Mouse (Mus musculus) cerebellum, postnatal 4 days (tissue): ENCODE measurements around the gene Tmub2.

Experiments
- DNase-seq, 2 experiments: peaks; one replicate each; pipeline ENCODE4 v3.0.0; 2022; ENCODE audit warnings: low spot score in 2 of 2, mixed read lengths in 1 of 2

Gene Tmub2

DNA sequence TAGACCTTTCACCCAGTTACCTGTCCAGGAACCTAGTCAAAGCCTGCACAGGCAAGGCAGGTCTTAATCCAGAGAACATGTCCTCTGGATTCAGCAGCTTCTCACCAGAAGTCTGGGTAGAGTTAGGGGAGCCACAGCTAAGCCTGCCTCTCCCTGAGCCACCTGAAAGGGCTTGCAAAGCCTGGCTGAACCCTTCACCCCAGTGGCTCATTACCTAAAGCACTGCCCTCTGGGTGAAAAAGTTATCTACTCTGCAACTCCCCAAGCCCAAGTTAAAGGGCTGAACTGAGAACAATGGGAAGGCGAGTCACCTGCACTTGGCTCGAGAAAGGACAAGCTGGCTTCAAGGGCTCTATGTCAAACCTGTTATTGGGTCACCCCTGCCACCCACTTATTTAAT, 19.4 kb downstream of the Tmub2 start:
- no peak for DNase-seq

DNA sequence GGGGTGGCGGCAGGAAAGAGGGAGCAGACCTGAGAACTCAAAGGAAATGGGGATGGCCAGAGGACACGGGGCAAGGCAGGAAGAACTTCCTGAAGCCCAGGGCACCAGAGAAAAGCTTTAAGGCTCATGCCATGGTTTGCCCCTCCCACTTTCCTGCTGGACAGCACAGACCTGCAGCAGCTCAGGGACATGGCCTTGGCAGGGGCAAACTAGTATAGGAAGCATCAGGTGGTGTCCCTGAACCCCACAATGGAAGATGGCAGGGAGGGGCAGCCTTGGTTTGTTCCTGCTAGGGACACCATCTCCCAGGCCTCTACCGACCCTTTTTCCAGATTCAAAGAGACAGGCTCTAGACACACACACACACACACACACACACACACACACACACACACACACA, 20.6 kb downstream of the Tmub2 start:
- no peak for DNase-seq

DNA sequence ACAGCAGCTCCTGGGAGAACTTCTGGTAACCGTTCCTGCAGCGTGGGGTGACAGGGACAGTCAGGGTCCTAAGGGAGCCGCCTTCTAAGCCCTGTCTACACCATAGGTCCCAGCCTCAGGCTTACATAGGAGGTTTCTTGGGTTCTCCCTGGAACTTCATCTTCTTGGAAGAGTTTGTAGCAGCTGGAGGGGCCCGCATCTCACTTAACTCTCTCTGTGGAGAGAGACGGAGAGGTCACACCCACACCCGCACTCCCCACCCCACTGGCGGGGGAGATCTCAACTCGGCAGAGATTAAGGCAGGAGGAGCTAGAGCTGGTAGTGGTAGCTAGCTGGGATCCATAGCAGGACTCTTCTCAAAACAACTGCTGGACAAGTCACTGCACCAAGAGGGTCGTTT, 23.4 kb downstream of the Tmub2 start:
- no peak for DNase-seq

DNA sequence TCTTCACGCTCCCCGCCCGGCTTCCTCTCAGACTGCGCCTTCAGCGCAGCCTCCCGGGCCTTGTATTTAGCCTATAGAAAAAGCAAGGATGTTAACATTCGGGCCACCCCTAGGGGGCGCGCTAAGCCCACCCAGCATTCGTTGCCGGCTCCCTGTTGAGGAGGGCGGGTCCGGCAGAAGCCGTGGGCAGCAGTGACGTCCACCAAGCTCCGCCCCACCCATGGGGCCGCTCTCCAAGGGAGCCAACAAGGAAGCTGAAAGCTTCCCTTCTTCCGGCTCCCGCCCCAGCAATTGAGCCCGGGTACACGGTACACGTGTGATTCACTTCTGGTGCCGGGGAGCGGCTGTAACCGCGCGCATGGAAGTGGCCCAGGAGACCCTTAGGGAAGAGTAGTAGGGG, 24.2 kb downstream of the Tmub2 start:
- peak; percentile 98 for DNase-seq

DNA sequence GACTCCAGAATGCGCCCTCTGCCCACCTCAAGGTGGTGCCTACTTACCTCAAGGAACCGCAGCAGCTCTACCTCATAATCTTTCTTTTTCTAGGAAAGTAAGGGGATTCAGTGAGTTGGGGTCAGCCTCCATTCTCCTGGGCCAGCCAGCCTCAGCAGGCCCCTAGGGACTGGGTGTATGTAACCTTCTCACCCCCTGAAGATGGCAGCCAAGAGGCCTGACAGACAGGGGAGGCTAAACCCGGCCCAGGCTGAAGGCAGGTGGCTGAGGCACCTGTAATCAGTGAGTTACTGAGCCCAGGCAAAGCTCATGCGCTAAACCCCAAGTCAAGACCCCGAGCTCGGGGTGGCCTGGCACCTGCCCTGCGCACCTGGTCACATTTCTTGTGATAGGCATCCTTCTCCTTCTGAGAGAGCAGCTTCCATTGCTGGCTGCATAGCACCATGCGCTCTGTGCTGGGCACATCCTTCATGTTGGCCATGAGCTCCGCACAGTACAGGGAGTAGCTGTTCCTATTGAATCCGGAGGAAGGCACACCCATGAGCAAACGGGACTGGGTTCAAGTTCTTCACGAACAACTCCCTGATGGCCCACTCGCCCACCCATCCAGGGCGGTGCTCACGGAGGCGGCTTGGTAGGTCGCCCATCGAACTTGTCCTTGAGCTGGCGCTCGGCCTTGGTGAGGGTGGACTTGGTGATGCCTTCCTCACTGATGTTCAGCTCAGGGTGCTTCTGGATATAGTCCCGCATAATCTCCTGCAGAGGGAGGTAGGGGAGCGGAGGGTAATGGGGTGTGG, 25.3 kb downstream of the Tmub2 start:
- no peak for DNase-seq

DNA sequence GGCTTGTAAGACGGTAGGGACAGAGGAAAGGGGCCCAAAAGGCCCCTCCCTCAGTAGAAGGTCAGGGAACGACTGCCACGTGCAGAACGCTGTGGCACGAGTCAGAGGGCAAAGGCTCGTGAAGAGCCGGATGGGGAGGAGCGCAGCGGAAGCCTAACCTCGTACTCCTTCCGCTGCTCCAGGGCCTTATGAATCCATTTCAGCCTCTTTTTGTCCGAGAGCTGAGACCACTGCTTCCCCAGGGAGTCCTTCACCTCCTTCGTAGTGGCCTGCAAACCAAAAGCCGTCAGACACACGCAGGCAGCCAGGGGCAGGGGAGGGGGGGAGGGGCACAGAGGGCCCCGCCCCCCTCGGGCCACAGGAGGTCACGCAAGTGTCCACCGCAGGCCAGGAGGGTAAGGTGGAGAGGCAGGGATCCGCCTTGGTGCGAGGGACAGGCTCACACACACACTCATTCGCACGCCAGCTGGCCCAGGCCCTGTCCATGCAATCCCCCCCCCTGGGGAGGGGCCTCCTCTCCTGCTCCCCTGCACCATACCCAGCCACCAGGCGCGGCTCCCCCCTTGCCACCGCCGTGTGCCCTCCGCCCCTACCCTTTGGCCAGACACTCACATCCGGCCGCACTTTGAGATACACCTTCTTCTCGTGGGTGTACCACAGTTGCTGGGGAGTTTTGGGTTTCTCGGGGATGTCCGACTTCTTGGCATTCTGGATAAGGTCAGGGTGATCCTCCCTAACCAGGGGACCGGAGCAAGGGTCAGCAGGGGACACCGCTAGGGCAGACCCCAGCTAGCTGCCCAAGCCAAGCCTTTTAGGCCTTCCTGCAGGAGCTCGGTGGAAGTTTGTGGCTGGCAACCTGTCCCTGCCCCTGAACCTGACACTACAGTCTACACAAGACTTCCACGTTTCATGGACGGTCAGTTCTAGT, 26.3 kb downstream of the Tmub2 start:
- DNase-seq, result no peak

DNA sequence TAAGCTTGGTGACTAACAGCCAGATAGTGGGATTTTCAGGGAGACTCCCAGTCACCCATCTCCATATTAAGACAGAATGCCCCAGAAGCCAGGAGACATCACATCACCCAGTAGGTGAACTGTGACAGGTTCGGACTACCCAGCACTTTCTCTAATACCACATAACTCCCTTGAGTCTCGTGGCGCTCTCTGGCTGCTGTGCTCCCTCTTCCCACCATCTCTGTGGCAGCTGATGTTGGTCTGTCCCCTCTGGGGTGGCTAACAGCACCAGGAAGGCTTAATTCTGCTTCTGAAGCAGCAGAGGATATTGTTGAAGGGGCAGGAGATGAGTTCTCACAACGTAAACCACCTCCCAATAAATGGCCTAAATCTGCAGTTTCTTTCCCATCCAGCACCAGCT, 27.2 kb downstream of the Tmub2 start:
- no peak for DNase-seq

DNA sequence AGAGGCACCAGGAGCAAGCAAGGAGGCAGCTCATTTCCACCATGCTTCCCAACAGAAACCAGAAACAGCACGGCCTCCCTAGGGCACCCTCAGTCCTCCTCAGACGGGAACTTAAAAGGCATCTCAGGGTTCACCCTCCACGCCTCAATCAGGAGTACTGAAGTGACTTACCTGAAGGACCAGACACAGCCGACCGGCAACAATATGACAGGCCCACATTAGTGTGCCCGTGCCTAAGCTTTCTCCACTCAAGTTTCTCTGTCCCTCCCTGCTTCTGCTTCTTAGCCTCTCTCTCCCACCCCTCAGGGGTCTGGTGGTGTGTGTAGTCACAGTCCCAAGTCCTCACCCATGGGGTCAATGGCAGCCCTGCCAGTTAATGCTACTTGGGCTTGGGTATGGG, 27.9 kb downstream of the Tmub2 start:
- no peak for DNase-seq

DNA sequence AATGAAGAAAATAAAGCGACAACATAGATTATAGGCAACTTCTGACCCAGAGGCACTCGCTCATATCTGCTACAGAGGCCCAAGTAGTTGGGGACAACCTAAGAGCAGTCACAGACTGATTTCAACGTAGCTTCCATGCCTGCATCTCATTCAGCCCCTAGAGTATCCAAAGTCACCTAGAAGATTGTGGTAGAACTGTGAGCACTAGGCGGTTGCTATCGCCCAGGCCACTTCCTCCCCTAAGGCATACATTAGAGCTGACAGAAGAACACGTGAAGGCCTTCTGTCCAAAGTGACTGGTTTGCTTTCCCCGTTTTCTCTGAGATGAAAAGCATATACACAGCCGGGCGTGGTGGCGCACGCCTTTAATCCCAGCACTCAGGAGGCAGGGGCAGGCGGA, 29.6 kb downstream of the Tmub2 start:
- DNase-seq, result no peak

DNA sequence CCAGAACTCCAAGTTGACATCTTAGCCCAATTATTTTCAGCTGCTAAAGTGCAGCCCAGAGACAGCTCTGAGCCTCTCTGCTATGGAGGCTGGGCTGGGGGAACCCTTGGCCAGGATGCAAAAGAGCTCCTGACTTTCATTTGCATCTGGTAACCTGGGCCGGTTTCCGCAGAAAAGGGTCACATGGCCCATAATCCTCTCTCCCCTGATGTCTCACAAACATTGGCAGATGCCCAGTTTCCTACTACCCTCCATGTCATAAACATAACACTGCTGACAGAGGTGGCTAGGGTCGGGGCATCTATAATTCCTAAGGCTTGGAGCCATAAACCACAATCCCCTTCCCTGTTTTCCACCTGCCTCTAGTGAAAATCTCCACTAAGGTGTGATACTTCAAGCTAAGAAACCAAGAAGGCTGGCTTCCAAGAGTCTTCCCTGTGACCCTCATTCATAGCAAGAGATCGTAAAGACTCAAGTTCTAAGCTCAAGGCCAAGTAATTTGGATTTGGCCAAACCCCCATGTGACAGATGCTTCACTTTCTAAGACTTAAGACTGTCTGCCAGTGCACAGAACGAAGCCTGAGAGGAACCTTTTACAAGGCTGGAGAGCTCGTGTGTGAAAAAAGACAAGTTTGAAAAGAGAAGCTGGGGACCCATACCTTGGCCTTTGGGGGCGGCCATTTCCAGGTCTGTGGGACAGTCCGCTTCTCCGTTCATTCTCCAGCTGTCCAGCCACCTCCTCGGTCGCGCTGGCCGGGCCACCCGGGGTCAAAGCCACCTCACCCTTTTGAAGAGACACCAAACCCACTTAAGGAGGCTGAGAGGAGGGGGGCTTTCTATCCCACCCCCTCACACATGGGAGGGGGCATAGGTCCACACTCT, 31.2 kb downstream of the Tmub2 start:
- DNase-seq, result no peak

DNA sequence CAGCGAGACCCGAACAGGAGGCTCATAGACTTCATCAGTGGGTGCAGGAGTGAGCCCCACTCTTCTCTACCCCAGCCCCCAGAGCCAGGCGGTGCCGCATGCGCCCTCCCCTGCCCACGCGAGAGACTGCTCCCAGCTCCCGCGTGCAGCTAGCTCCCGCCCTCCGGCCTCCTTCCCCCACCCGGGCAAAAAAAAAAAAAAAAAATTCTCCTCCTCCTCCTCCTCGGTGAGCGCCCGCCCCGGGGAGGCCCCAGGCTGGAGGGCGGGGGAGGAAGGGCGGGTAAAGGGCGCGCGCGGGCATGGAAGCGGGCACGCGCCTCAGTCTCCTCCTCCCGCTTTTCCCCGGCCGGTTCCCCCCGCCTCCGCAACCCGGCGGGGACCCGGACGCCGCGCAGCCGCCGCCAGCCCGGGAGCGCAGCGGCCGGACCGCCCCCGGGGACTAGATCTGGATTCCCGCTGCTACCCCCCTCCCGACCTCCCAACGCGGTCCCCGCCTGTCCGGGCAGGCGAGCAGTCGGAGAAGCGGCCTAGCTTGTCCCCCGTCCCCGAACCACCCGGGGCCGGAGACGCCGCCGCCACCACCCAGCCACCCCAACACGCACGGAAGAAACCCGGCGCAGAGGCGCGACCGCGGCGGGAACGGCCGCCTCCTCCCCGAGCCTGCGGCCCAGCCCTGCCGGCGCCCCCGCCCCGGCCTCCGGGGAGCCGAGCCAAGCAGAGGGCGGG, 32.0 kb downstream of the Tmub2 start:
- peak; percentile 76 to 84 for DNase-seq

DNA sequence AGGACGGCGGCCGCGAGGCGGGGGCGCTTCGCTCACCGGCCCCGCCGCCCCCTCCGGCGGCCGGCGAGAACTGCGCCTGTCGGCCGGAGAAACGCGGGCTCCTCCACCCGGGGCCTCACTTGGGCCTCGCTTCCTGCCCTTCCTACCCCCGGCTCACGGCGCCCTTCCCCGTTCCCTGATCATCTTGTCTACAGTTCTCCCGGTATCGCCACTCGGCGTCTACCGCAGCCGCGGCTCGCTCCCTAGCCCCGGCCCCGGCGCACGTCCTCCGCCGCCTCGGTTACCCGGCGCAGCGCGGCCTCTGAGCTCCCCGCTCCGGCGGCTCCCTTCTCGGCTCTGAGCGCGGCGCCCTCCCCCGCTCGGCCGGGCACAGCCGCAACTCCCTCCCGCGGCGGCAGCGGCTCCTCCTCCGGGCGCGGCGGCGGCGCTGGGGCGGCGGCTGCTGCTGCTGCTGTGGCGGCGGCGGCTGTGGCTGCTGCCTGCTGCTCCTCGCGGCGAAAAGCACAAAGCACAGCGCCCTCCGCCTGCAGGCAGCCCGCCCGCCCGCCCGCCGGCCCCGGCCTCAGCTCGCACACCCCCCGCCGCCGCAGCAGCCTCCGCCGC, 32.7 kb downstream of the Tmub2 start:
- peak in 1 of 2 experiments; percentile 70 for DNase-seq

DNA sequence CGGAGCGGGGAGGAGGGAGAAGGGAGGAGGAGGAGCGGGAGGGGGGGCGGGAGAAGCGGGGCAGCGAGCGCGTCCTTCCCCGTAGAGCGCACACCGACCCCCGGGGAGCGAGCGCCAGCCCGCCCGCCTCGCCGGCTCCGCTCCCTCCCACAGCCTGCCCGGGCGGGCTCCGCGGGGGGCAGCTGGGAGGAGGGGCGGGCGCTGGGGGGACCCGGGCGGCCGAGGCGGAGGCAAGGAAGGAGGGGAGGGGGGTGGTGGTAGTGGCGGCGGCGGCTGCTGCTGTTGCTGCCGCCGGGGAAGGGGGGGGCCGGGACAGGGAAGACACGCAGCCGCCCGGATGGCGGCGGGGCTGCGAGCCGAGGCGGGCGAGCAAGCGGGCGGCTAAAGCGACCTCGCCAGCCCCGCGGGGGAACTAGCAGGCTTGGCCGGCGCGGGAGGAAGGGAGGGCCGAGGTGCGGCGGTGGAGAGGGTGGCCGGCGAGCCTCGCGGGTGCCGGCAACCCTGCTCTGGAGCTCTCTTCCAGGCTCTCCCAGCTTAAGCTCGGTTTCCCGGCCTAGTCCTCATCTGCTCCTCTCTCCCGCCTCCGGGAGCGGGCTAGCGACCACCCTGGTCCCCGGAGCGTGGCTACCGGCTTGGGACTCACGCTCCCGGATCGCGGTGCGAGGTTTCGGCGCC, 33.3 kb downstream of the Tmub2 start:
- peak; percentile 38 to 74 for DNase-seq

DNA sequence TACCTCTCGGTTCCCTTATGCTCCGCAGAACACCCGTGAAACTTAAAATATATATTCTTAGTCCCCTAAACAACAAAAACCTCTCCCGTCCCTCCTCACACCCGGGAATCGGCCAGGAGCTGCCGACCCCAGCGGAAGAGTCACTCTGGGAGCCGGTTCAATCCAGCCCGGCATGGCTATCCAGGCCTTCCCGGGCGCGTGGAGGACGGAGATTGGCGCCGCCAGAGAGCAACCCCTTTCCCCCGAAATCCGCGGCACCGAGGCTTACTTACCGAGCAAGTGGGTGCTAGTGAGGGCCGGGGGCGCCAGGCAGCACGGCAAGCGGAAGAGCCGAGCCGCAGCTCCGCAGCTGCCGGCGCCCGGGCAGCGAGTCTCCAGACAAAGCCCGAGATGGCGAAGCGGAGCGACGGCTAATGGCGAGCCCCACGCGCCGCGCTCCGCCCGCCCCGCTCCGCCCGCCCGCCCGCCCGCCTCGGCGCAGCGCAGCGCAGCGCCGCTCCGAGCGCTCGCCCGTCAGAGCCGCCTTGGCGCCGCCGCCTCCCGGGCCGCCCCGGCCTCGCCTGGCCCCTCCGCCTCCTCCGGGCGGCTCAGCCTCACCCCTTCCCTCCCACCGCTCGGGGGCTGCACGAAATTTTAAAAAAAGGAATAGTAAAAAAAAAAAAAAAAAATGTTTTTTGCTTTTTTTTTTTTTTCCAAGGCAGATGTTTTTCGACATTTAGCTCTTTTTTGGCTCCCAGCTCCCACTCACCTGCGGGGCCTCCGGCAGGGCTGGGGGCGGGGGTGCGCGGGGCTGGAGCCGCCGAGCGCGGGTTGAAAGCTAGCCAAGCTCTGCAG, 34.1 kb downstream of the Tmub2 start:
- peak in 1 of 2 experiments; percentile 51 for DNase-seq

DNA sequence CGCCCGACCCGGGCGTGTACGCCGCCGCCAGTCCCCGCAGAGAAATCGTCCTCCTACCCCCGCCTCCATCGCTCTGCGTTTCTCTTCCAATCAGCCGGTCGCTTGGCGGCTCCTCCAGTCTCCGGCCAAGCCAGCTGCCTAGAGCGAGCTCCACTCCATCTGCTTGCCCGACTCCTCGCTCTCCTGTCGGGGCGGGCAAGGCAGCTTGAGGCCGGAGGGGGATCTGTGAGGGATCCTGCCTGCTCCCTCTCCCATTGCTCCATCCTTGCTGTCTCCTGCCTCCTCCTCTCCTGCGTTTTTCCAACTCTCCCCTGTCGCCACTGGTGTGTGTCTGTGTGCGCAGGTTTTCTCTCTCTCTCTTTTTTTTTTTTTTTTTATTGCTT, 34.7 kb downstream of the Tmub2 start, which contains the start of gene Ubtf:
Gene Ubtf, minus strand, starts transcription at position 333 of the 383 bp plus-strand sequence.
- peak; percentile 75 to 87 for DNase-seq

DNA sequence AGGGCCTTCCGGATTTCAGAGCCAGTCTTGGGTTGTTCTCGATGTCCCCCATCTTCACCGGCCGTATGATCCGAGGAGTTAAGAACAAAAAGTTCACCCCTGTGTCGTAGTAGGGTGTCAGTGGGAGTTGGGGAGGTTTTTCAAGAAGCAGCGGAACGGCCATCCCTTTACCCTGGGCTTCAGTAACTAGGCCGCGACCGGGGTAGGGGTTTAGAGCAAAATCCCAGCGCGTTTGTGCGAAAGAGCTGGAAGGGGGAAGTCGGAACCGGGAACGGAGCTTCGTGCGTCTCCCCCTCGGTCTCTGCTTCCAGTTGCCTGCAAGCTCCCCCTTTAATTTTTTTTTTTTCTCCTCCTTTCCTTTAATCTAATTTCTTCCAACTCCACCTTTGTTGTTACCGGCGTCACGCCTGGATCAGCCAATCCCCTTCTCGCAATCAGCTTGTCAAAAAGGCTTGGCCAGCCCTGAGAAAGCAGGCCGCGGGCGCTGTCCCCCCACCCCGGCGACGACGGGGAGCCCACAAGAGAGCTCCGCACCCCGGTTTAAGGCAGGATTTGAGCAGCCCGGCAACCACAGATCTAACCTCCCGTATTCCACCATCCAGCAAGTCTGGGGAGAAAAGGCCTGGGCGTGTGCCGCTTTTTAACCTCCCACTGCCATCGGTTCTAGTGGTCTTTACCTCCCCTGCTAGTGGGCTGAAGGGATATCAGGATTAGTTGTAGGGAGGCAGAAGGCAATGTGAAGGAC, 35.4 kb downstream of the Tmub2 start:
- peak; percentile 71 to 74 for DNase-seq

DNA sequence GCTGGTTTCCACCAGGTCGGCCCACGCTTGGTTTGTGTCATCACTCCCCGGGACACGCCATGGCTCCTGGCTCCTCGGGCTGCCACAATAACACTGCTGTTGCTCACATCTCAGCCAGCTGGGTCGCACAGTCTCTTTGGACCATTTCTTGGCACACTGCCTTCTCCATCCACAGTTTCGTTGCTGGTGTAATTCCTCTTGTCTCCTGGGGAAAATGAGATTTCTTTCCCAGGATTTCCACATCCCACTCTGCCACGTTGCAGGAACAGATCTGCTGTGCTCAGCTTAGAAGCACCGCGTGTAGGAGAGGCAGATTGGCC, 35.9 kb downstream of the Tmub2 start:
- DNase-seq, result peak; percentile 45 to 78

DNA sequence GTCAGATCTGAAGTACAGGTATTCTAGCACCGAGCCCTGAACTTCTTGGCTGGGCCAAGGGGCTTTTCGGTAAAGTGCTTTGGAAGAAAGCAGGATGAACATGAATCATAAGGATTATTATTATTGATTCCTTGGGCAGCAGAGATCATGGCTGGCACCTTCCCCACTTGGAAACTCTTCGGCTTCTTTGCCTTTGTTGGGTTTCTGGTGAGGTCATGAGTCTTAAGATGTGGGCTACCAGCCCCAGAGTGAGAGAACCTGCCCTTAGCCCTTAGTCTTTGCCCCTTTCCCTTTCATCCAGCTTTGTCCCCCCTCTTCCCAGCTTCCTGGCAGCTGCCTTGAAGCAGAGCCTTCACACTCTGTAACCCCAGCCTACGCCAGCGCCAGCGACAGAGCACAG, 37.2 kb downstream of the Tmub2 start:
- no peak for DNase-seq

DNA sequence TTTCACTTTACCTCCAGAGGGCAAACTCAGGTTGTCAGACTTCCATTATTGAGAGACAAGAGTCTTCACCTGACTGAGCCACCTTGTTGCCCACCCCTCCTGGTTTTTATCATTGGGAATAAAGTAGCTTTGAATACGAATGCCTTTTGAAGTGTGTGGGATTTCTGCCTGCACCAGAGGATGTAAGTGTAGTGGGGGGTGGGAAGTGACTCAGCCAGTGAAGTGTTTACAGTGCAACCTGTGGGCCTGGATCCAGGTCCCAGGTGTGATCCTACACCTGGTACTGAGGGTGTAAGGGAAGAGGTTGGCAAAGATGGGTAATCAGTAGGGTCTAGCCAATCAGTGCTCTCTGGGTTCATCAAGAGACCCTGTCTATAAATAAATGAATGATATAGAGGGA, 38.8 kb downstream of the Tmub2 start:
- no peak for DNase-seq
